Mouse (Mus musculus) left cerebral cortex, adult 11 months (tissue): ENCODE measurements around the gene Plxdc2.

Experiments
- DNase-seq: peaks from one replicate; pipeline ENCODE4 v3.0.0; 2022; ENCODE audit warnings: low spot score

The Plxdc2 gene

DNA sequence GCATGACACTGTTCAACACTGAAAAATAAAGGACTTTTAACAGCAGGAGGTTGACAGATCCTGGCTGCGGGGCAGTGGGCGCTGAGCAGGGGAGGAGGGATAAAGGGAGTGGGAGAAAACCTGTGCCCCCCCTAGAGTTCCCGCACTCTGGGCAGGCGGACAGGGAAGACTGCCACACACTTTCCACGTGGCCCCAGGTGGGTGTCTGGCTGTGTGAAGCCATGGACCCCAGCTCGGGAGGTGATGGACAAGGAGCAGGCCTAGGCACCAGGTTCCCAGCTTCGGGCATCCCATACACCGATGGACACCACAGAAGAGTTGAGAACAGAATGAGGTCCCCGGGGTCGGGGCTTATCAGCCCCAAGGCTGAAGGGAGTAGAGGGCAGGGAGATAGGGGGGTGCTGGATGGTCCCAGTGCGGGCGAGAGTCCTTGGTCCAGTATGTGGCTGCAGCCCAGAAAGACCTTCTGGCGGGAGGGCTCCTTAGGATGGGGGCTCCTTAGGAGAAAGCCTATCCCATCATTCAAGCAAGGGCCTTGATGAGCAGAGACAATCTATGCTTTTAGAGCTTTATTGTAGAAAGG is 215.2 kb downstream of the Plxdc2 start:
- DNase-seq = no peak

- no peak for DNase-seq
Observed at GRCm38 (mm10) chr2:16576566-16576965, 220.5 kb downstream of the Plxdc2 start.

DNA sequence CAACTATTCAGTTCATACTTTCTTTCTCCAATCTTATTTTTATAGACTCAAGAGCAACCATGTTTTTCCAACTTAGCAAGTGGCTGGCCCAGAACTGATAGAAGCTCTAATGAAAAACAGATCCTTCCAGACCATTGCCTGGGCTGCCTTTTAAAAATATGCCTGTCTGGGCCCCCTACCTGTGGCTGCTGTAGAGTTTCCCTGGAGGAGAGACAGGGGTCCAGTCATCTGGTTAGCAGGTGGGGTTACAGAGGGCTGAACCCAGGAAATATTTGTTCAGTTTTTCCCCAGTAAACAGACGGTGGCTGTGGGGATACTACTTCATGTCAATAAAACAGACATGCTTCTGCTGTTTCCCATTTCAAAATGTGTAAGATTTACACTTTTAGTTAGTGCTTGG is 222.0 kb downstream of the Plxdc2 start:
- no peak for DNase-seq

DNA sequence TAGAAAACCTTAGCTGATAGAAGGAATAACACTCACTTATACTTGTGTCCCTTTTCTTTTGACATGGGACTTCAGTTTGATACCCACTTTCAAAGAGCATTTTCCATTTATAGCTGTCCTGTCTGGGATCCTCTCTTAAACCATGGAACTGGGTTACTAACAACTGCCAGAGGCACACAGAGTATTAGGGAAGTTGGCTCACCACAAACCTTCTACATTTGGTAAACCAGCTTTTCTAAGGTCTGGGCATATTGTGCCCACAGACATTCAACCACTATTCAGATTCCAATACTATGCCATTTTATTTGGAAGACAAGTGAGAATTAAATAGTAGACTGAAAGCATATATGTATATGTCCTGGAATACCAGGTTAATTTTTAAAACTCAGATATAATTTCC is 232.4 kb downstream of the Plxdc2 start:
- DNase-seq = no peak

- no peak for DNase-seq
Observed at GRCm38 (mm10) chr2:16595451-16595850, 239.3 kb downstream of the Plxdc2 start.

DNA sequence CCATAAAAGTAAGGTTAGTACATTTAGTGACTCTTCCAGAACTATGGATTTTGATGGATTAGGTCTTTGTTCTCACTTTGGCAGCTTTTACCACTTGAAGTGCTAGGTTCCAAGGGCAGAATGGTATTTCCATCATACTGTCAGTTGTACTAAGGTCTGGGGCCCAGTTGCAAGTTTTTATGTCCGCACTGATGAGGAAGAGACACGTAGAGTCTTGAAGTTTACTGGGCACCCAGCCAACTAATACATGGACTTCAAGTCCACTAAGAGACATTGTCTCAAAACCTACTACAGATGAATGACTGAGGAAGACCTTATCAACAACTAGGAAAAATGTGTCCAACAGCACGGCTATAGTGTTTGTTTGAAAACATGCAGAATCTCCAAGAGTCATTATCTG is 242.1 kb downstream of the Plxdc2 start:
- no peak for DNase-seq

GRCm38 (mm10) chr2:16604291-16604690 is 248.2 kb downstream of the Plxdc2 start:
- DNase-seq = no peak

GRCm38 (mm10) chr2:16607792-16608586 is 251.9 kb downstream of the Plxdc2 start:
- peak; percentile 16 for DNase-seq

- DNase-seq = no peak
Observed at GRCm38 (mm10) chr2:16642061-16642460, 286.0 kb downstream of the Plxdc2 start.

DNA sequence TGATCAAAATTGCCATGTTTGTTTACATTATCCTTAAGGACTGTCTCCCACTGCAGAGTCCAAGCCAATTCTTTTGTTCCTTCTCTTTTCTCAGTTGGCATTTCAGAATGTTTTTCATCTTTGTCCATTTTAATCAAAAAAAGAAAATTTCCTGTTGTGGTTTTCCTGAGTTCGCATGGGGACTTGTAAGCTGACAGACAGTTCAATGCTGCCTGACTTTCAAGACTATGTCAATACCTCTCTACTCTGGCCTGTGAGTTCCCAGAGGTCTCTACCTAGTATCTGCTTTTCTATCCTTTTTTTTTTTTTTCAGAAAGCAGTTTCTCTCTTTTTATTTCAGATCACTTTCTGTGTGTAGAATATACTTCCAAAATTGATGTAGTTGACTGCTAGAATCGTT is 295.6 kb downstream of the Plxdc2 start:
- no peak for DNase-seq

DNA sequence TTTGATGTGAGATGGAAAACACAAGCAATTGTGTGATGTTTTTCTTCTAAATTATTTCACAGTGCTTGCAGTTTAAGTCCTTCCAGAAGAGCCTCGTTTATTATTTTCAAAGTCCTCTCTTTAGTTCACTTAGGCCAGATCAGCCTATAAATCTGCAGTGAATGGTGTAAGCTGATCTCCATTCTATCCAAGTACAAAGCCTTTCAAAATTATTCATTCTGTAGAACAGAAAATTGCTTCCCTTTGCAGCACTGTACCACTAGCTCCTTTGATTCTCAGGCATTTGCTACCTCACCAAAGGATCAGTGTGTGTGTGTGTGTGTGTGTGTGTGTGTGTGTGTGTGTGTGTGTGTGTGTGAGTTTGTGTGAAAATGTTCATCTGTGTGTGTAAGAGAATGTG is 308.4 kb downstream of the Plxdc2 start:
- no peak for DNase-seq

GRCm38 (mm10) chr2:16668391-16668790 is 312.3 kb downstream of the Plxdc2 start:
- DNase-seq = no peak

DNA sequence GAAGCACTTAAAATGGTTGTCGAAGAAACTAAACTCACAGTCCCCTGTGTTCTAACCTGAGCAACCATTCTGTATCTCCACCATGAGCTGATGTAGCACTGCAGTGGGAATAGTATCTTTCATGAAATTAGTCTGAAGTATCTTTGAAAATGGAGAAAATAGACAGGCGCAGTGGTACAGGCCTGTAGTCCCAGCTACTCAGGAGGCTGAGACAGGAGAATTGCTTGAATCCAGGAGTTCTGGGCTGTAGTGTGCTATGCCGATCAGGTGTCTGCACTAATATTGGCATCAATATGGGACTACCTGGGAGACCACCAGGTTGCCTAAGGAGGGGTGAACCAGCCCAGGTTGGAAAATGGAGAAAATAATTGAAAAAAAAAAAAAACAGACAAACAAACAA is 326.8 kb downstream of the Plxdc2 start:
- no peak for DNase-seq

GRCm38 (mm10) chr2:16683739-16684138 is 327.6 kb downstream of the Plxdc2 start:
- no peak for DNase-seq

- no peak for DNase-seq
Observed at GRCm38 (mm10) chr2:16684529-16684928, 328.4 kb downstream of the Plxdc2 start.

GRCm38 (mm10) chr2:16696390-16696789 is 340.3 kb downstream of the Plxdc2 start:
- no peak for DNase-seq

DNA sequence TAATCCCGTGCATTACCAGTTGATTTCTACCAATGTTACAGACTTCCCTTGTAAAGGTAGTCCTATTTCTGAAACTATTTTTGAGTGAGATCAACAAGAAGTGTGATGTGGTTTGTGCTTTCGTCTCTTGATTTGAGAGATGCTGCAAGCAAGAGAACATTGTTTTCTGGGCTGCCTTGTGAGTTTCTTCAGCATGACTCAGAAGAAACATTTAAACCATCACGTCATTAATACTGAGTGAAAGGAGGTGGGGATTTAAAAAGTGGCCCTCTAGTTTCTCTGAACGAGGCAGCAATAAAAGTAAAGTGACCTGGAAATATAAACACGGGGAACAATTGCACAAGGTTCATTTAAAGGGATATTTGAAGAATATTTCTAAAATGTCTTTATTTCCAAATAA is 341.1 kb downstream of the Plxdc2 start:
- no peak for DNase-seq

GRCm38 (mm10) chr2:16706227-16706626 is 350.1 kb downstream of the Plxdc2 start:
- no peak for DNase-seq

- no peak for DNase-seq
Observed at GRCm38 (mm10) chr2:16709885-16710284, 353.8 kb downstream of the Plxdc2 start.

- DNase-seq = no peak
Observed at GRCm38 (mm10) chr2:16731033-16731432, 374.9 kb downstream of the Plxdc2 start.

- DNase-seq = no peak
Observed at GRCm38 (mm10) chr2:16734381-16734780, 378.3 kb downstream of the Plxdc2 start.

GRCm38 (mm10) chr2:16738241-16738640 is 382.1 kb downstream of the Plxdc2 start:
- DNase-seq = peak; percentile 68

- DNase-seq = no peak
Observed at GRCm38 (mm10) chr2:16741813-16742212, 385.7 kb downstream of the Plxdc2 start.

- DNase-seq = no peak
Observed at GRCm38 (mm10) chr2:16743568-16743967, 387.5 kb downstream of the Plxdc2 start.
